Mouse (Mus musculus) lung, embryonic 16.5 days (tissue): Measurements from ENCODE around the gene Srsf9. TPM values are rescaled to one million over a fixed set of nuclear protein-coding genes. Genes with fewer than 3 reads are reported as not detected.

Experiments
- ATAC-seq: fragments of 200-750 bp; cut with Nextera tagmentation; 2 replicates; pipeline ENCODE4 v1.8.0; 2017; ENCODE audit warnings: low read depth, mild to moderate bottlenecking, moderate library complexity
- H3K27ac ChIP-seq: fragments of 300-500 bp; sonication (generic); 2 replicates; pipeline ENCODE4 v1.5.1; 2014; ENCODE audit warnings: mild to moderate bottlenecking, control low read depth, low read length
- H3K27me3 ChIP-seq: fragments of 300-500 bp; sonication (generic); 2 replicates; pipeline ENCODE4 v1.6.1; 2014; ENCODE audit warnings: low read depth, low read length, mixed read lengths; ENCODE audit not compliant: control insufficient read depth, insufficient read depth
- H3K36me3 ChIP-seq: fragments of 300-500 bp; sonication (generic); 2 replicates; pipeline ENCODE4 v1.6.1; 2014; ENCODE audit warnings: low read length; ENCODE audit not compliant: control insufficient read depth, insufficient read depth
- H3K4me1 ChIP-seq: fragments of 300-500 bp; sonication (generic); replicated peaks from 2 replicates; pipeline ENCODE4 v1.6.1; 2014; ENCODE audit warnings: low read length, mixed read lengths; ENCODE audit not compliant: control insufficient read depth, insufficient read depth
- H3K4me2 ChIP-seq: fragments of 300-500 bp; sonication (generic); 2 replicates; pipeline ENCODE4 v1.6.1; 2014; ENCODE audit warnings: low read depth, low read length, control low read depth
- H3K4me3 ChIP-seq: fragments of 300-500 bp; sonication (generic); 2 replicates; pipeline ENCODE4 v1.5.1; 2014; ENCODE audit warnings: mild to moderate bottlenecking, low read length, control low read depth
- H3K9ac ChIP-seq: fragments of 300-500 bp; sonication (generic); 2 replicates; pipeline ENCODE4 v1.6.1; 2014; ENCODE audit warnings: low read length, control low read depth
- H3K9me3 ChIP-seq: fragments of 300-500 bp; sonication (generic); 2 replicates; pipeline ENCODE4 v1.6.1; 2016; ENCODE audit warnings: low read length; ENCODE audit not compliant: control insufficient read depth
- WGBS: fragments of 180-500 bp; shearing (Covaris S2); extraction: QIAGEN DNeasy Blood & Tissue Kit; methylation state at CpG from one replicate; pipeline ENCODE4 v1.1.7; 2014; 5-methylcytosine and 5-hydroxymethylcytosine counted together
- polyA plus RNA-seq: library from polyadenylated mRNA; unstranded; fragments of >200 nt; fragmentation: Nextera tagmentation; extraction: Ambion mirVana; gene quantifications from 2 replicates; pipeline ENCODE4 v1.2.1, GENCODE M21; 2015

The Srsf9 gene
- polyA plus RNA-seq, 1 experiment from 2014 or later = 223 TPM

GRCm38 (mm10) chr5:115317645-115318328 lies 9.2 kb upstream of the Srsf9 start:
- peaks cover 24% of the 10 kb centered on the region for H3K4me1 ChIP-seq
- H3K27ac ChIP-seq = no peak overlapping the region; the same call in 1 of the 2 replicates
- peak overlapping the region; percentile 1; the same call in 1 of the 2 replicates for H3K4me2 ChIP-seq
- no peak for ATAC-seq
- no peaks in the 10 kb centered on the region for H3K9me3 ChIP-seq
- H3K9ac ChIP-seq = no peak overlapping the region; the same call in 1 of the 2 replicates
- WGBS = 11% methylated on average over 10 of the region's 10 CpGs
- no peaks in the 10 kb centered on the region for H3K27me3 ChIP-seq
- H3K4me3 ChIP-seq = no peak overlapping the region
- no peaks in the 10 kb centered on the region for H3K36me3 ChIP-seq

- peak; percentile 96 for ATAC-seq
- Histone ChIP-seq H3K36me3 (no peaks in the 10 kb centered on the region), H3K9me3 (no peaks in the 10 kb centered on the region), H3K4me1 (peaks cover 15% of the 10 kb centered on the region), H3K4me2 (peak overlapping the region; percentile 64), H3K9ac (peak overlapping the region; percentile 52), H3K27me3 (no peaks in the 10 kb centered on the region), H3K4me3 (peak overlapping the region; percentile 41), H3K27ac (peak overlapping the region; percentile 47)
- WGBS = under 1% methylated on average over 22 of the region's 22 CpGs
Observed at GRCm38 (mm10) chr5:115319004-115319940, 7.7 kb upstream of the Srsf9 start.

- ATAC-seq = peak; percentile 45
- WGBS = 21% methylated on average over 11 of the region's 11 CpGs
- peak overlapping the region; percentile 77 for H3K27ac ChIP-seq
Observed at GRCm38 (mm10) chr5:115326256-115326831, 633 bp upstream of the Srsf9 start.

GRCm38 (mm10) chr5:115327610-115328548 lies 902 bp downstream of the Srsf9 start:
- Histone ChIP-seq H3K36me3 (peaks cover 13% of the 10 kb centered on the region), H3K4me3 (peak overlapping the region; percentile 90), H3K27ac (peak overlapping the region; percentile 86), H3K4me2 (peak overlapping the region; percentile 72), H3K4me1 (peaks cover 16% of the 10 kb centered on the region), H3K9me3 (no peaks in the 10 kb centered on the region), H3K9ac (peak overlapping the region; percentile 94), H3K27me3 (no peaks in the 10 kb centered on the region)
- ATAC-seq = peak; percentile 13; the same call in 1 of the 2 replicates
- WGBS = under 1% methylated on average over 50 of the region's 55 CpGs

More at GRCm38 (mm10) chr5:115326256-115326831, 633 bp upstream of the Srsf9 start:
- H3K4me3 ChIP-seq = peak overlapping the region; percentile 90
- H3K27me3 ChIP-seq = no peaks in the 10 kb centered on the region
- H3K9ac ChIP-seq = peak overlapping the region; percentile 94
- peaks cover 16% of the 10 kb centered on the region for H3K4me1 ChIP-seq
- H3K9me3 ChIP-seq = no peaks in the 10 kb centered on the region
- 0 out of 2 replicates have a peak, but pooled peaks cover 4% of the 10 kb centered on the region for H3K36me3 ChIP-seq
- peak overlapping the region; percentile 72 for H3K4me2 ChIP-seq

GRCm38 (mm10) chr5:115330955-115331354 lies 4.0 kb downstream of the Srsf9 start:
- Histone ChIP-seq H3K9ac (no peak overlapping the region), H3K9me3 (no peaks in the 10 kb centered on the region), H3K27ac (no peak overlapping the region), H3K4me3 (no peak overlapping the region), H3K27me3 (no peaks in the 10 kb centered on the region), H3K4me1 (peaks cover 14% of the 10 kb centered on the region), H3K36me3 (peaks cover 37% of the 10 kb centered on the region), H3K4me2 (no peak overlapping the region)
- no peak for ATAC-seq
- 69% methylated on average over 9 of the region's 9 CpGs for WGBS

- Histone ChIP-seq H3K4me1 (peaks cover 6% of the 10 kb centered on the region), H3K9ac (no peak overlapping the region), H3K9me3 (no peaks in the 10 kb centered on the region), H3K36me3 (peaks cover 40% of the 10 kb centered on the region), H3K4me2 (no peak overlapping the region), H3K27me3 (no peaks in the 10 kb centered on the region), H3K4me3 (no peak overlapping the region), H3K27ac (no peak overlapping the region)
- 69% methylated on average over 3 of the region's 3 CpGs for WGBS
- no peak for ATAC-seq
Observed at GRCm38 (mm10) chr5:115333626-115334025, 6.6 kb downstream of the Srsf9 start.

- ATAC-seq = no peak
- peak overlapping the region; percentile 76 for H3K4me2 ChIP-seq
- no peaks in the 10 kb centered on the region for H3K9me3 ChIP-seq
- 16% methylated on average over 7 of the region's 7 CpGs for WGBS
- H3K27me3 ChIP-seq = no peaks in the 10 kb centered on the region
- H3K4me1 ChIP-seq = peaks cover 12% of the 10 kb centered on the region
- H3K4me3 ChIP-seq = peak overlapping the region; percentile 78
- H3K36me3 ChIP-seq = peaks cover 28% of the 10 kb centered on the region
- peak overlapping the region; percentile 6; the same call in 1 of the 2 replicates for H3K9ac ChIP-seq
- H3K27ac ChIP-seq = no peak overlapping the region
Observed at GRCm38 (mm10) chr5:115340007-115340406, 13.0 kb downstream of the Srsf9 start.

GRCm38 (mm10) chr5:115340577-115341313 lies 13.8 kb downstream of the Srsf9 start, which contains the start of the genes Gatc and Triap1:
TSS of gene Gatc (minus strand) at chr5:115341178.
TSS of gene Triap1 (plus strand) at chr5:115341225.
- ATAC-seq = peak; percentile 97
- H3K9me3 ChIP-seq = no peaks in the 10 kb centered on the region
- under 1% methylated on average over 62 of the region's 62 CpGs for WGBS
- H3K36me3 ChIP-seq = peaks cover 29% of the 10 kb centered on the region
- peak within 1 kb of the TSS; percentile 76 for H3K4me2 ChIP-seq
- peak within 1 kb of the TSS; percentile 96 for H3K9ac ChIP-seq
- peak within 1 kb of the TSS; percentile 78 for H3K4me3 ChIP-seq
- peaks cover 12% of the 10 kb centered on the region for H3K4me1 ChIP-seq
- no peaks in the 10 kb centered on the region for H3K27me3 ChIP-seq
- H3K27ac ChIP-seq = peak within 1 kb of the TSS; percentile 76
